Mouse (Mus musculus) layer of hippocampus, adult 2 months (tissue): ENCODE results near the gene Iqschfp. TPM values are rescaled to one million over a fixed set of nuclear protein-coding genes. Genes with fewer than 3 reads are reported as not detected.

Experiments
- DNase-seq, 2 experiments: peaks; one replicate each; pipeline ENCODE4 v3.0.0; 2022; ENCODE audit warnings: low spot score in 2 of 2
- H3K27ac ChIP-seq: fragments of 200-600 bp; 2 replicates; pipeline ENCODE4 v1.8.1; 2022
- H3K4me3 ChIP-seq: fragments of 200-600 bp; 2 replicates; pipeline ENCODE4 v1.8.1; 2022; ENCODE audit warnings: mild to moderate bottlenecking
- CTCF ChIP-seq: fragments of 200-600 bp; conservative IDR thresholded peaks from 2 replicates; pipeline ENCODE4 v1.8.1; 2022; ENCODE audit warnings: antibody characterized with exemption, mild to moderate bottlenecking, moderate library complexity
- total RNA-seq, 2 experiments: library from RNA; stranded (reverse); gene quantifications; 2 replicates each; pipeline ENCODE4 v1.2.3; 2021

The Iqschfp gene
- total RNA-seq, 2 experiments from 2014 or later = 13.6 to 15.5 TPM

DNA sequence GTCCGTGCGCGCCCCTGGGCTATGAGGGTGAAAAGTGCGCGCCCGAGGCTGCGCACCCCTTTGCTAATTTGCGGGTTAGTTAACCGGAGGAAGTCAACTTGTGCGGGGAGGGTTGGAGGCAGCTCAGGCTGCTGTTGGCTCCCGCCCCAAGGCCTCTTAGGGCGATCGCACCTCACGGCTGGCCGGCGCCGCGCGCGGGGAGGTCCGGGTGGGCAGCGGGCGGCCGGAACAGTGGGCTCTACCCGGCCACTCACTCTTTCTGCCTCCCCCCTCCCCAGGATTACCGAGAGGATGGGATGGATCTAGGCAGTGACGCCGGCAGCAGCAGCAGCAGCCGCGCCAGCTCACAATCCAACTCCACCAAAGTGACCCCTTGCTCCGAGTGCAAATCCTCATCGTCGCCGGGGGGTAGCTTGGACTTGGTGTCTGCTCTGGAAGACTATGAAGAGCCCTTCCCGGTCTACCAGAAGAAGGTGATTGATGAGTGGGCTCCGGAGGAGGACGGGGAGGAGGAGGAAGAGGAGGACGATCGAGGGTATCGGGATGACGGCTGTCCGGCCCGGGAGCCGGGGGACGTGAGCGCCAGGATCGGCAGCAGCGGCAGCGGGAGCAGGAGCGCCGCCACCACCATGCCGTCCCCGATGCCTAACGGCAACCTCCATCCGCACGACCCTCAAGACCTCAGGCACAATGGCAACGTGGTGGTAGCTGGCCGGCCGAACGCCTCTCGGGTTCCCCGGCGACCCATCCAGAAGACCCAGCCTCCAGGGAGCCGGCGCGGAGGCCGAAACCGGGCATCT, 602.5 kb downstream of the Iqschfp start:
- DNase-seq = peak in 1 of 2 experiments; percentile 29
- Histone ChIP-seq H3K4me3 (peak overlapping the region; percentile 89), H3K27ac (peak overlapping the region; percentile 94)
- TF ChIP-seq CTCF = no peak

- Histone ChIP-seq H3K4me3 (peak overlapping the region; percentile 89), H3K27ac (peak overlapping the region; percentile 94)
- peak; percentile 47 for TF ChIP-seq CTCF
- peak; percentile 57 to 68 for DNase-seq
These were observed 603.2 kb downstream of the Iqschfp start for GRCm38 (mm10) chr3:68495096-68495735.

DNA sequence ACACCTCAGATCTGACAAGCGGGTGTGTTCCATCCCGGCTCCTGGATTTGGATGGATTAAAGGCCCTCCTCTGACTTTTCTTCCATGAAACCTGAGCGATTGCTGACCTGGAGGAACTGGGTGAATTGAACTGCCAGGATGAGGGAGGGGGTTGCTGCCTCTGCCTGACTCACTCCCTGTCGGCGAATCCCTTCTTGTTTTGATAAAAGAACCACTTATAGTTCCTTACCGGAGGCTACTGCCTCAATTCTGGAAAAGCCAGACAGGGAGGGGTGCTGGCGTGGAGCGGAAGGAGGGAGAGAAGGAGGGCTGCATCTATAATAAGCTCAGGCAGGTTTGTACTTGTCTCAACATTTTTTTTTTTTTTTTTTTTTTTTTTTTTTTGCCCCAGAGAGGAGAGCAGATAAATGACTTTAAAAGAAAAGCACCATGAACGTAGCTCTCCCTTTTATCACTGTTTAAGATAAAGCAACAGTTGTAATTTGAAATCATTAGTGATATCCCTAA, 603.8 kb downstream of the Iqschfp start:
- no peak for TF ChIP-seq CTCF
- Histone ChIP-seq H3K27ac (peak overlapping the region; percentile 94), H3K4me3 (peak overlapping the region; percentile 89)
- peak in 1 of 2 experiments; percentile 20 for DNase-seq

DNA sequence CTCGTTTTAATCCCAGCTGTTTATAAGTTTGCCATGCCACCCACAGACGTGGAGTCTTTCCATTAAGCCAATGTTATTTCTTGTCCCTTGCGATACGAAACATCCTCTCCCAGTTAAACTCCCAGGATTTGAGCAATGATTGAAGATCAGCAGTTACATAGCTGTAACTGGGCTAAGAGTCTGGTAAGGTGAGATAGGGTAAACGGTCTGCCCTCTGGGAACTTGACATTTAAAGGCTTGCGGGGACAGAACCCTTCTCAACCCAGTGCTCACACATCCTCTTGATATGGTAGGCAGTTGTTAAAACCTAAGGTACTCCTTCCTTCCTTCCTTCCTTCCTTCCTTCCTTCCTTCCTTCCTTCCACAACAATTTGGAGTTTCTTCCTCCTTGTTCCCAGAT, 604.5 kb downstream of the Iqschfp start:
- no peak for TF ChIP-seq CTCF
- peak overlapping the region; percentile 36; the same call in 1 of the 2 replicates for H3K27ac ChIP-seq
- peak overlapping the region; percentile 89; the same call in 1 of the 2 replicates for H3K4me3 ChIP-seq
- DNase-seq = no peak

- TF ChIP-seq CTCF = no peak
These were observed 607.6 kb downstream of the Iqschfp start for GRCm38 (mm10) chr3:68499532-68500152.

DNA sequence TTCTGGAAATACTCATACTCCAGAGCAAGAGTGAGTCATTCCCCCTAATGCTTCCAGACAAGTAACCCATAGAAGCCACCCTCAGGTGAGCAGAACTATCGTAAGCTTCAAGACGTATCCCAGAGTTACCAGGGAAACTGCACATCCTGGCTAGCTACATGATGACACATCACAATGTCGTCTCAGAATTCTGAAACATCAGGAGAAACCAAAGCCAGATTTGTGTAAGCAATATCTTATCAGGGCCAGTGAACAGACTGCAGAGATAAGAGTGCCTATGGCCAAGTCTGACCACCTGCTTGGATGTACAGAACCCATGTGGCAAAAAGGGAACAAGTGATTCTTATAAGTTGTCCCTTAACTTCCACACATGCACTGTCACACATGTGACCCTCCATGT, 612.8 kb downstream of the Iqschfp start:
- H3K27ac ChIP-seq = no peak overlapping the region
- DNase-seq = no peak
- H3K4me3 ChIP-seq = no peak overlapping the region
- TF ChIP-seq CTCF = no peak

More at GRCm38 (mm10) chr3:68499532-68500152, 607.6 kb downstream of the Iqschfp start:
- Histone ChIP-seq H3K27ac (no peak overlapping the region), H3K4me3 (no peak overlapping the region)
- DNase-seq = peak in 1 of 2 experiments; percentile 7

DNA sequence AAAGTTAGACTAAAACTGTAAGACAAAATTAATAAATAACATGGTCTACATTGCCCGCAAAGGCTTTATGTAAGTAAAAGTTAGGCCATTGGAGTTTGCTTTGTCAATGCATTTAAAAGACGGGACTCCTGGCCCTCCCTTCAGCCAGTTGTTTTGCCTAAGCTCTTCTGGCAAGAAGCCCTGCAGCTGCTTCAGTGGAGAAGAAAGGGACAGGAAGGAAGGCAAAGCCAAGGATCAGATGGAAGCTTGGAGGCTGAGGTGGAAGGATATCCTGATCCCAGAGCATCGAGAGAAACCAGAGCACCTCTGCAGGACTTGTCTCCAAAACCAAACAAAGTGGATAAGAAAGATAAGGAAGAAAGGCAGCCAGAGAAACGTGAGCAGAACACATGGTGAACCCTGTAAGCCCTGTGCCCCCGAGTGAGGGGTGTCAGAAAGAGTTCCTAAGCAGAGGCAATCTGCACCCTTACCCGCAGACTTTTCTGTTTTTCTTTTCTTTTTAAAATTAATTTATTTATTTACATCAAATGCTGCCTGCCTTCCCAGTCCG, 614.8 kb downstream of the Iqschfp start:
- Histone ChIP-seq H3K4me3 (no peak overlapping the region), H3K27ac (no peak overlapping the region)
- no peak for DNase-seq
- TF ChIP-seq CTCF = no peak

DNA sequence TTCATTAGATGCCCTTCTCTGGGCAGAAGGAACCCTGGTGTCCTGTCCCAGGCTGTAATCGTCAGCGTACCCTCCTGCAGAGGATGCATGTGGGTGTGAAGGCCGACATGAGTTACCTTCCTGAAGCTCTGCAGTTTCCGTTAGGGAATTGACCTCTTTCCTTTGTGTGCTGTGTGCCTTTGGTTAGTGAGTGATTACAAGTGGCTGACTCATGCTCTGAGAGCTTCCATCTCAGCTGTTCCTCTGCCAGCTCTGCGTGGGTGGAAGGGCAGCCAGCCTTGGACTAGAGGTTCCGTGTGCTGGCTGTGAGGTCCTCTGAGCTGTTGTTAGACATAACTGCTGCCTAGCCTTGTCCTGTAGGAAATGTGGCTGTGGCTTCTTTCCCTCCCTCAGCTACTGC, 616.6 kb downstream of the Iqschfp start:
- no peak for DNase-seq
- peak overlapping the region; percentile 68 for H3K27ac ChIP-seq
- TF ChIP-seq CTCF = no peak
- H3K4me3 ChIP-seq = no peak overlapping the region

DNA sequence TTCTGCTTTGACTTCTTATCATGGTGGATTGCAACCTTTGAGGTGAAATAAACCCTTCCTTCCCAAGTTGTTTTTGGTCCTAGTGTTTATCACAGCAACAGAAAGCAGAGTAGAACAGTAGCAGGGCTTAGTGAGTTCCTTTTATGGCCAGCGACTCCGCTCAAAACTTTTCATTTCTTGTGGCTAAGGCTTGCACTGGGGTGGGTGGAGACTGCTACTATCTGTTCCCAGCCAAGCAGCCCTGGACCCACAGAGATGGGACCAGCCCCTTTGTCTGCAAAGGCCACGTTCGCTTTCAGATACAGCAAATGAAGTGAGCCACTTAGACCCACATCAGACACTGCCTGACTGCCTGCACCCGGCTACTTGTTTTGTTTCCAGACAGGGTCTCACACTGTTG, 618.8 kb downstream of the Iqschfp start:
- peak overlapping the region; percentile 12; the same call in 1 of the 2 replicates for H3K27ac ChIP-seq
- no peak for DNase-seq
- H3K4me3 ChIP-seq = no peak overlapping the region
- TF ChIP-seq CTCF = no peak

DNA sequence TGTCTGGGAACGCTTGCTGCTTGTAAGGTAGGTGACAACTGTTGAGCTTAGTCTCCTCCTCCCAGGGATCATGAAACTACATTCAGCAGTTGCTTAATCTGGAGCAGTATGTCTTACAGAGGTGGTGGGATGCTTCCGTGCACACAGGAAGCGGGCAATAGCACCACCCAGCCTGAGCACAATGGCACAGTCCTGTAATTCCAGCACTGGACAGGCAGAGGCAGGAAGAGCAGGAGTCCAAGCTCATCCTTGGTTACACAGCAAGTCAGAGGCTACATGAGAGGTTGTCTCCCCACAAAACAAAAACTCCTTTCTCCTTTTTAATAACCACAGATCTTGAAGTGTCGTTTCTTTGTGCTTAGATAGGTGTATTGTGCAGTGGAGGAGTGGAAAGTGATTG, 619.7 kb downstream of the Iqschfp start:
- no peak for TF ChIP-seq CTCF
- Histone ChIP-seq H3K4me3 (no peak overlapping the region), H3K27ac (peak overlapping the region; percentile 32; the same call in 1 of the 2 replicates)
- peak in 1 of 2 experiments; percentile 8 for DNase-seq

GRCm38 (mm10) chr3:68512327-68512726, 620.3 kb downstream of the Iqschfp start:
- Histone ChIP-seq H3K27ac (peak overlapping the region; percentile 32; the same call in 1 of the 2 replicates), H3K4me3 (no peak overlapping the region)
- TF ChIP-seq CTCF = no peak
- peak in 1 of 2 experiments; percentile 9 for DNase-seq

- Histone ChIP-seq H3K27ac (peak overlapping the region; percentile 58), H3K4me3 (no peak overlapping the region)
- no peak for TF ChIP-seq CTCF
- no peak for DNase-seq
These were observed 621.5 kb downstream of the Iqschfp start for GRCm38 (mm10) chr3:68513340-68514119.
